Mouse (Mus musculus): ENCODE measurements around the gene Bnipl.
A peak's percentile ranks its signal among the peaks of the same experiment; 100 is the strongest.

The Bnipl gene

GRCm38 (mm10) chr3:95250783-95251424 lies at the start of gene Bnipl:
Gene Bnipl (minus strand): TSS chr3:95251193.
- no peak for DNase-seq (ENCODE audit: low spot score in 2 of 2)

- DNase-seq (ENCODE audit: low spot score in 2 of 2) = no peak
Observed at GRCm38 (mm10) chr3:95298018-95298417, 47.0 kb upstream of the Bnipl start.

- peak in 1 of 2 experiments; percentile 45 for DNase-seq (ENCODE audit: low spot score in 2 of 2)
Observed at GRCm38 (mm10) chr3:95296103-95296469, 45.1 kb upstream of the Bnipl start.

- no peak for DNase-seq (ENCODE audit: low spot score in 2 of 2)
Observed at GRCm38 (mm10) chr3:95295321-95296102, 44.5 kb upstream of the Bnipl start.

- DNase-seq (ENCODE audit: low spot score in 2 of 2) = no peak
Observed at GRCm38 (mm10) chr3:95294718-95295117, 43.7 kb upstream of the Bnipl start.

GRCm38 (mm10) chr3:95294316-95294715 lies 43.3 kb upstream of the Bnipl start:
- no peak for DNase-seq (ENCODE audit: low spot score in 2 of 2)

- DNase-seq (ENCODE audit: low spot score in 2 of 2) = no peak
Observed at GRCm38 (mm10) chr3:95293537-95293936, 42.5 kb upstream of the Bnipl start.

- no peak for DNase-seq (ENCODE audit: low spot score in 2 of 2)
Observed at GRCm38 (mm10) chr3:95292899-95293298, 41.9 kb upstream of the Bnipl start.

- no peak for DNase-seq (ENCODE audit: low spot score in 2 of 2)
Observed at GRCm38 (mm10) chr3:95291041-95291440, 40.0 kb upstream of the Bnipl start.

- DNase-seq (ENCODE audit: low spot score in 2 of 2) = no peak
Observed at GRCm38 (mm10) chr3:95290156-95290555, 39.2 kb upstream of the Bnipl start.

GRCm38 (mm10) chr3:95289419-95289818 lies 38.4 kb upstream of the Bnipl start:
- no peak for DNase-seq (ENCODE audit: low spot score in 2 of 2)

- no peak for DNase-seq (ENCODE audit: low spot score in 2 of 2)
Observed at GRCm38 (mm10) chr3:95287541-95287940, 36.5 kb upstream of the Bnipl start.

GRCm38 (mm10) chr3:95286510-95286909 lies 35.5 kb upstream of the Bnipl start:
- DNase-seq (ENCODE audit: low spot score in 2 of 2) = no peak

GRCm38 (mm10) chr3:95286011-95286410 lies 35.0 kb upstream of the Bnipl start:
- DNase-seq (ENCODE audit: low spot score in 2 of 2) = no peak

GRCm38 (mm10) chr3:95285390-95285789 lies 34.4 kb upstream of the Bnipl start:
- DNase-seq (ENCODE audit: low spot score in 2 of 2) = no peak

- DNase-seq (ENCODE audit: low spot score in 2 of 2) = no peak
Observed at GRCm38 (mm10) chr3:95284501-95285281, 33.7 kb upstream of the Bnipl start.

GRCm38 (mm10) chr3:95284062-95284461 lies 33.1 kb upstream of the Bnipl start:
- DNase-seq (ENCODE audit: low spot score in 2 of 2) = no peak

GRCm38 (mm10) chr3:95283589-95283941 lies 32.6 kb upstream of the Bnipl start:
- no peak for DNase-seq (ENCODE audit: low spot score in 2 of 2)

GRCm38 (mm10) chr3:95282865-95283588 lies 32.0 kb upstream of the Bnipl start:
- peak; percentile 67 to 73 for DNase-seq (ENCODE audit: low spot score in 2 of 2)

- peak; percentile 37 to 47 for DNase-seq (ENCODE audit: low spot score in 2 of 2)
Observed at GRCm38 (mm10) chr3:95282381-95282864, 31.4 kb upstream of the Bnipl start.

- DNase-seq (ENCODE audit: low spot score in 2 of 2) = peak; percentile 98 to 99
Observed at GRCm38 (mm10) chr3:95281216-95282126, 30.5 kb upstream of the Bnipl start, which contains the start of the genes Mindy1 and Prune1. Gene Mindy1 (plus strand): TSS chr3:95281345. Gene Prune1 (minus strand): TSS chr3:95282076.
